Mouse (Mus musculus) adrenal gland, adult 10 weeks (tissue): Measurements from ENCODE around the gene Olig3. TPM values are rescaled to one million over a fixed set of nuclear protein-coding genes. Genes with fewer than 3 reads are reported as not detected.

Source experiments
- polyA plus RNA-seq: library from polyadenylated mRNA; stranded (reverse); fragments of 350-450 nt; fragmentation: Illumina TruSeq; extraction: RNeasy Lipid Tissue Mini Kit (QIAGEN cat#74804); gene quantifications from one replicate; pipeline ENCODE4 v1.2.3, GENCODE M21; 2014; ENCODE audit warnings: low read depth, low replicate concordance

The Olig3 gene
- polyA plus RNA-seq, result not detected

DNA sequence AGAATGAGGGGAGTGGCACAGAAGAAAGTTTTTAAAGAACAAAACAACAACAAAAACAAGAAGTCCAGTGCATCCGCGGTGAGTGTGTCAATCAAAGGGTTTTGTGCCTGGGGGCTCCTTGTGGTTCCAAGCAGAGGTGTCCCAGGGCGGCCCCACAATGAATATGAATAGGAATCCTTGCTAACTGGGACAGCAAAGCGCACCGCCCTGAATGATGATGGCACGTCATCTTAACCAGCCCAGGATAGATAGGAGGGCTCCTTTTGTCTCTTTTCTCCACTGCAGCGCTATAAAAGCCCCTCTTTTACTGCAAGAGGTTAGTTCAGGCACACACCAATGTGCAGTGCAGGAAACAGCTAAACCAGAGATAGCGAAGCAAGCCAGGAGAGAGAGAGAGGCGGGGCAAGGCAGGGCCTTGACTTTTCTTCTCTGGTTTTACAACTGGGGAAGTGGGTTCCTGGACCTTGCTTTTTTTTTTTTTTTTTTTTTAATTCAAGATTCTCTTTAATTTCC, at the start of gene Olig3:
Gene Olig3 (plus strand): TSS at position 463 of the 513 bp plus-strand sequence.

Other genes with a start within 250 kb of the Olig3 start
- 81.4 TPM for gene Ifngr1, start 235.4 kb downstream of the Olig3 start, polyA plus RNA-seq